Comparison of ENCODE assay signal across 13 mouse cellular contexts in genomic region chr14:26977500-26977899, GRCm38 (mm10). TPM values are rescaled to one million over a fixed set of nuclear protein-coding genes. Genes with fewer than 3 reads are reported as not detected.
"Had no signal": no experiment of that assay in that cellular context is flagged by ENCODE, and none has a peak within 500 bp of the region (broad histone marks: within the 10 kb centered on the region; RNA-seq: fewer than 3 reads in every experiment).

No protein-coding gene starts in this region.

- H3K4me3 ChIP-seq: layer of hippocampus, adult 2 months; limb, embryonic 15.5 days; liver, embryonic 12.5 days; midbrain, embryonic 13.5 days; stomach, embryonic 15.5 days had no signal

- H3K4me1 ChIP-seq: stomach, embryonic 15.5 days had no signal

- H3K9ac ChIP-seq: limb, embryonic 15.5 days; liver, embryonic 12.5 days; midbrain, embryonic 13.5 days; stomach, embryonic 15.5 days had no signal

- DNase-seq: right cerebral cortex, postnatal 14 days; thymus, postnatal 4 days had no signal

- ATAC-seq: liver, embryonic 12.5 days; midbrain, embryonic 13.5 days had no signal

- H3K36me3 ChIP-seq: limb, embryonic 15.5 days; liver, embryonic 12.5 days; midbrain, embryonic 13.5 days; stomach, embryonic 15.5 days had no signal

- H3K27ac ChIP-seq: kidney, postnatal 0 days; layer of hippocampus, adult 2 months; limb, embryonic 15.5 days; liver, embryonic 12.5 days; midbrain, embryonic 13.5 days; stomach, embryonic 15.5 days had no signal

- H3K27me3 ChIP-seq: limb, embryonic 15.5 days; liver, embryonic 12.5 days; midbrain, embryonic 13.5 days; stomach, embryonic 15.5 days had no signal

- H3K9me3 ChIP-seq: liver, embryonic 12.5 days; stomach, embryonic 15.5 days had no signal

RNA-seq across cellular contexts. Expression of gene Hesx1, which starts 16.7 kb away (rescaled TPM):
- total RNA-seq: layer of hippocampus, adult 2 months; layer of hippocampus, postnatal 10 days; left cerebral cortex, postnatal 10 days had no signal
- polyA plus RNA-seq: limb, embryonic 15.5 days; lung, embryonic 16.5 days; midbrain, embryonic 13.5 days; neural tube, embryonic 14.5 days; spleen, adult 2 months had no signal
